In the genomic region with DNA sequence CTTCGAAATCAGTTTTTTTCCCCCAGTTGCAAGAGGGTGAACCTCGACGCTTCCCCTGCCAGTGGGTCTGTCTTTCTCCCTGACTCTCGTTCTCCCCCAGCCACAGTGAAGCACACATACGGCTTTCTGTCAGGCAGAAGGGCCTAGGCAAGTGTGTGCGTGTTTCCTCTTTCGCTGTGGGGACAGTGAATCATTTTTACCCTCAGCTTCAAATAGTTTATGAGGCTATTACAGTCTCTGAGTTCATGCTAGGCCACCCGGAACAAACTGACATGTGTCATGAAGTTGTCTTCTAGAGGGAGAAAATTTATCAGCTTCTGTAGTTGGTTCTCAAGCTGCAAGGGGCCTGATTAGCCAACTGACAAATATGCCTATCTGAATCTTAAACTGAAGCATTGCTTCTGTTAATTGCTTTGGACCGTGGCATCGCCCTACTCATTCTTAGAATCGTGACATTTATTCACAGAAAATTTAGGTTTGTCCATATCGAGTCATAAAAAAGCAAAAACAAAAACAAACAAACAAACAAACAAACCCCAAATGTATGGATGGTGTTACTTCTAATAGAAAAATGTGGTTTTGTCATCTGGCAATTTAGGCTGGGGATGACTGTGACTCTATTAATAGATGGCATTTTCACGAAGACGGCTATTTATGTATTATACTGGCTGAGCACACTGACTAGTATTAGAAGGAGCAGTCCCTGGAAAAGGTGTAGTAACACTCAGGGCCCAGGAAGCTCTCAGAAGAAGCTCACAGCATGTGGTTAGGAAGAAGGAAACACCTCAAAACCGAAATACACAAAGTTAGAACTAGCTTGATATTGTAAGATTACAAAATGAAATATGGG, we compare ENCODE assay signal across 11 mouse cellular contexts. TPM values are rescaled to one million over a fixed set of nuclear protein-coding genes. Genes with fewer than 3 reads are reported as not detected.
DNase-seq lines count a peak whose midpoint lies in the region; ATAC-seq lines count a peak whose summit lies in the region.
"Had no signal": no experiment of that assay in that cellular context is flagged by ENCODE, and none has a peak within 500 bp of the region (broad histone marks: within the 10 kb centered on the region; RNA-seq: fewer than 3 reads in every experiment).

No protein-coding gene starts in this region.

- H3K36me3 ChIP-seq in heart, embryonic 10.5 days = no peaks in the 10 kb centered on the region
- peaks cover 13% of the 10 kb centered on the region for H3K36me3 ChIP-seq in liver, embryonic 16.5 days (ENCODE audit: control insufficient read depth, insufficient read depth)
- H3K36me3 ChIP-seq: embryonic facial prominence, embryonic 13.5 days had no signal

- peak overlapping the region; percentile 94 for H3K4me2 ChIP-seq in liver, embryonic 16.5 days (ENCODE audit: low read depth, low read length)

- no peaks in the 10 kb centered on the region; the same call in 1 of the 2 replicates for H3K9me3 ChIP-seq in heart, embryonic 10.5 days
- no peaks in the 10 kb centered on the region for H3K9me3 ChIP-seq in liver, embryonic 16.5 days (replicated peaks; ENCODE audit: control insufficient read depth, low read length)

- H3K4me1 ChIP-seq in heart, embryonic 10.5 days = 0 out of 2 replicates have a peak, but pooled peaks cover 9% of the 10 kb centered on the region
- H3K4me1 ChIP-seq in liver, embryonic 16.5 days (ENCODE audit: control insufficient read depth, low read depth, low read length) = peaks cover 31% of the 10 kb centered on the region
- H3K4me1 ChIP-seq: embryonic facial prominence, embryonic 13.5 days had no signal

- peak; percentile 79 for DNase-seq in heart, adult 11 months
- no peak for DNase-seq in heart, embryonic 10.5 days (ENCODE audit: low spot score)
- DNase-seq in thymus, postnatal 0 days (ENCODE audit: low spot score) = peak; percentile 7
- no peak for DNase-seq in thymus, postnatal 14 days
- DNase-seq in frontal cortex, postnatal 25 days (ENCODE audit: low spot score in 2 of 2) = no peak
- DNase-seq in left cerebral cortex, adult 8-10 months (ENCODE audit: low spot score in 2 of 2) = no peak
- no peak for DNase-seq in urinary bladder, postnatal 4 days (ENCODE audit: low spot score in 2 of 2)
- DNase-seq: adrenal gland, postnatal 10 days; lung, postnatal 4 days had no signal

- no peak overlapping the region for H3K4me3 ChIP-seq in heart, embryonic 10.5 days
- peak overlapping the region; percentile 92 for H3K4me3 ChIP-seq in liver, embryonic 16.5 days (ENCODE audit: low read depth, low read length)

- ATAC-seq in liver, embryonic 16.5 days (ENCODE audit: low read depth) = peak; percentile 58

- peak overlapping the region; percentile 86 for H3K9ac ChIP-seq in liver, embryonic 16.5 days (ENCODE audit: low read depth, low read length)
- H3K9ac ChIP-seq: embryonic facial prominence, embryonic 13.5 days had no signal

- no peak overlapping the region for H3K27ac ChIP-seq in heart, embryonic 10.5 days
- H3K27ac ChIP-seq in liver, embryonic 16.5 days (ENCODE audit: low read length) = peak overlapping the region; percentile 97
- H3K27ac ChIP-seq: embryonic facial prominence, embryonic 13.5 days had no signal

- 69% methylated on average over 15 of the region's 15 CpGs for WGBS in heart, embryonic 10.5 days
- 16% methylated on average over 15 of the region's 15 CpGs for WGBS in liver, embryonic 16.5 days (ENCODE audit: insufficient replicate concordance)

- H3K27me3 ChIP-seq in heart, embryonic 10.5 days (ENCODE audit: insufficient read depth, poor library complexity, severe bottlenecking) = peaks cover 29% of the 10 kb centered on the region
- no peaks in the 10 kb centered on the region for H3K27me3 ChIP-seq in liver, embryonic 16.5 days (ENCODE audit: control insufficient read depth, insufficient read depth, low read depth, low read length)

RNA-seq across cellular contexts. Expression of gene Abcb4, which starts 1.3 kb away (rescaled TPM):
- polyA plus RNA-seq in heart, embryonic 10.5 days (2016; fragmentation: Nextera tagmentation; extraction: Ambion mirVana) = 0.16 and 1.0 TPM in 2 replicates
- 0.64 and 1.2 TPM in 2 replicates for polyA plus RNA-seq in thymus, postnatal 0 days (2015; fragmentation: Nextera tagmentation; extraction: Ambion mirVana)
- 29.8 and 30.6 TPM in 2 replicates for polyA plus RNA-seq in liver, embryonic 16.5 days (2015; fragmentation: Nextera tagmentation; extraction: Ambion mirVana)
- 1 to 10 TPM; 4.7 to 5.5 (median 4.9) TPM for total RNA-seq in left cerebral cortex, adult 8-10 months (2022)

Comparison
In these comparisons a context has a peak if more than half of its experiments do, and no peak if none do; other contexts are left out.
1. DNase-seq: peak in heart, adult 11 months (single experiment) and thymus, postnatal 0 days (single experiment); none in heart, embryonic 10.5 days (single experiment), thymus, postnatal 14 days (single experiment), frontal cortex, postnatal 25 days (0 of 2), left cerebral cortex, adult 8-10 months (0 of 2) and urinary bladder, postnatal 4 days (0 of 2).
2. RNA of gene Abcb4, which starts 1.3 kb away (polyA plus RNA-seq): 29.8 to 30.6 TPM in liver, embryonic 16.5 days; 0.64 to 1.2 TPM in thymus, postnatal 0 days and 0.16 to 1.0 TPM in heart, embryonic 10.5 days; every median in the first group is over 10 times any median in the second.